Mouse (Mus musculus): ENCODE results near the gene Smg5. TPM values are rescaled to one million over a fixed set of nuclear protein-coding genes. Genes with fewer than 3 reads are reported as not detected.

The Smg5 gene
- polyA plus RNA-seq (2012; ENCODE audit: low replicate concordance): 67.3 and 68.3 TPM in 2 replicates

GRCm38 (mm10) chr3:88336058-88337013 is at the start of gene Smg5, which contains the start of gene Tmem79:
TSS of gene Smg5 (plus strand) at chr3:88336260.
TSS of gene Tmem79 (minus strand) at chr3:88336148.

GRCm38 (mm10) chr3:88287110-88287509 is 49.0 kb upstream of the Smg5 start, which contains the start of gene Gm38392:
TSS of gene Gm38392 (minus strand) at chr3:88287210.

GRCm38 (mm10) chr3:88296561-88297318 is 39.3 kb upstream of the Smg5 start, which contains the start of the genes Tsacc and Cct3:
TSS of gene Tsacc (minus strand) at chr3:88296999.
TSS of gene Cct3 (plus strand) at chr3:88297116.

GRCm38 (mm10) chr3:88324951-88325405 is 11.1 kb upstream of the Smg5 start, which contains the start of gene Glmp:
TSS of gene Glmp (plus strand) at chr3:88325023.

GRCm38 (mm10) chr3:88364337-88364736 is 28.3 kb downstream of the Smg5 start, which contains the start of gene Paqr6:
TSS of gene Paqr6 (plus strand) at chr3:88364584.

GRCm38 (mm10) chr3:88372643-88373042 is 36.6 kb downstream of the Smg5 start, which contains the start of gene Bglap3:
TSS of gene Bglap3 (minus strand) at chr3:88372743.

GRCm38 (mm10) chr3:88378599-88378998 is 42.5 kb downstream of the Smg5 start, which contains the start of gene Bglap2:
TSS of gene Bglap2 (minus strand) at chr3:88378699.

GRCm38 (mm10) chr3:88384364-88384763 is 48.3 kb downstream of the Smg5 start, which contains the start of gene Bglap:
TSS of gene Bglap (minus strand) at chr3:88384464.

GRCm38 (mm10) chr3:88409741-88410644 is 73.9 kb downstream of the Smg5 start, which contains the start of gene Pmf1:
TSS of gene Pmf1 (minus strand) at chr3:88410331.

Other genes with a start within 250 kb of the Smg5 start
- 210 and 298 TPM in 2 replicates for gene Mef2d, start 193.9 kb upstream of the Smg5 start, polyA plus RNA-seq (2012; ENCODE audit: low replicate concordance)
- gene Rhbg, start 81.6 kb upstream of the Smg5 start, polyA plus RNA-seq (2012; ENCODE audit: low replicate concordance): 0.09 TPM in 2 replicates
- not detected in 2 replicates for gene Gm38392, start 49.0 kb upstream of the Smg5 start, polyA plus RNA-seq (2012; ENCODE audit: low replicate concordance)
- gene Tsacc, start 39.3 kb upstream of the Smg5 start, polyA plus RNA-seq (2012; ENCODE audit: low replicate concordance): 1.1 and 1.4 TPM in 2 replicates
- gene Cct3, start 39.1 kb upstream of the Smg5 start, polyA plus RNA-seq (2012; ENCODE audit: low replicate concordance): 4.2 and 11.7 TPM in 2 replicates
- gene Glmp, start 11.2 kb upstream of the Smg5 start, polyA plus RNA-seq (2012; ENCODE audit: low replicate concordance): 28.3 and 133 TPM in 2 replicates
- 0.81 and 2.4 TPM in 2 replicates for gene Tmem79, start 112 bp upstream of the Smg5 start, polyA plus RNA-seq (2012; ENCODE audit: low replicate concordance)
- 0.22 TPM in 1 of 2 replicates, not detected in the other for gene Paqr6, start 28.3 kb downstream of the Smg5 start, polyA plus RNA-seq (2012; ENCODE audit: low replicate concordance)
- not detected in 2 replicates for gene Bglap3, start 36.5 kb downstream of the Smg5 start, polyA plus RNA-seq (2012; ENCODE audit: low replicate concordance)
- not detected in 2 replicates for gene Bglap2, start 42.4 kb downstream of the Smg5 start, polyA plus RNA-seq (2012; ENCODE audit: low replicate concordance)
- not detected in 2 replicates for gene Bglap, start 48.2 kb downstream of the Smg5 start, polyA plus RNA-seq (2012; ENCODE audit: low replicate concordance)
- 86.8 and 96.4 TPM in 2 replicates for gene Pmf1, start 74.1 kb downstream of the Smg5 start, polyA plus RNA-seq (2012; ENCODE audit: low replicate concordance)
- 3.3 and 9.8 TPM in 2 replicates for gene Slc25a44, start 88.9 kb downstream of the Smg5 start, polyA plus RNA-seq (2012; ENCODE audit: low replicate concordance)
- 87.8 and 314 TPM in 2 replicates for gene Sema4a, start 124.9 kb downstream of the Smg5 start, polyA plus RNA-seq (2012; ENCODE audit: low replicate concordance)
- gene Lmna, start 173.7 kb downstream of the Smg5 start, polyA plus RNA-seq (2012; ENCODE audit: low replicate concordance): 37.6 and 43.2 TPM in 2 replicates
- 1.2 and 1.6 TPM in 2 replicates for gene Mex3a, start 196.1 kb downstream of the Smg5 start, polyA plus RNA-seq (2012; ENCODE audit: low replicate concordance)
- gene Rab25, start 212.0 kb downstream of the Smg5 start, polyA plus RNA-seq (2012; ENCODE audit: low replicate concordance): 0.21 TPM in 1 of 2 replicates, not detected in the other
- gene Lamtor2, start 216.8 kb downstream of the Smg5 start, polyA plus RNA-seq (2012; ENCODE audit: low replicate concordance): 34.9 and 125 TPM in 2 replicates
- 40.8 and 50.4 TPM in 2 replicates for gene Ubqln4, start 217.5 kb downstream of the Smg5 start, polyA plus RNA-seq (2012; ENCODE audit: low replicate concordance)
- gene Ssr2, start 239.6 kb downstream of the Smg5 start, polyA plus RNA-seq (2012; ENCODE audit: low replicate concordance): 19.9 and 162 TPM in 2 replicates

Measured in hematopoietic multipotent progenitor cell, adult 10-12 weeks (in vitro differentiated cells).